Mouse (Mus musculus) liver, embryonic 14.5 days (tissue): ENCODE results near the gene Anxa3.

Experiments used
- CTCF ChIP-seq: IDR thresholded peaks from 2 replicates; pipeline ENCODE4 v1.5.1; 2016; ENCODE audit warnings: antibody characterized with exemption, low read depth, control low read depth
- EP300 ChIP-seq: IDR thresholded peaks from 2 replicates; pipeline ENCODE4 v1.6.1; 2016; ENCODE audit warnings: antibody characterized with exemption, low read depth

GRCm38 (mm10) chr5:96802185-96802584 is 9.0 kb downstream of the Anxa3 start:
- TF ChIP-seq CTCF (no peak), EP300 (no peak)
